Mouse (Mus musculus): Measurements from ENCODE around the gene Snx18. TPM values are rescaled to one million over a fixed set of nuclear protein-coding genes. Genes with fewer than 3 reads are reported as not detected.

Snx18 gene
- polyA plus RNA-seq, 1 experiment, result not detected

DNA sequence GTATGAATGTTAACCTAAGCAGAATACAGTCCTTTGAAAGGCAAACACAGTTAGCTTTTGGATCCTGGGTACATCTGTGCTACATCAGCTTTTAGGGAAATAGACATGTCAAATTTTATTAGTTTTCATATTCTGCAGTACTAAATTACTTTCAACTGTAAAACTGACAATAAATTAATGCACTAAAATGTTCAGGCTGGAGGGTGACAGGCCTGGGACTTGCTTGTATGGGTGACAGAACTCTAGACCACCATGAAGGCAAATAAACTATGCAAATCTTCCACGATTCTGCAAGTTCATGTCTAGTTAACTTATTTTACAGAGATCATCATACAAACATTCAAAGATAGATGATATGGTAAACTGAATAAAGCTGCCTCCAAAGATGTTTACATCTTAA is 36.3 kb downstream of the Snx18 start:
- peaks cover 1% of the 10 kb centered on the region for H3K4me1 ChIP-seq (ENCODE audit: control insufficient read depth, insufficient read depth, low read length)
- TF ChIP-seq CTCF (IDR thresholded peaks at IDR 0.05; ENCODE audit: insufficient read depth, low read depth, low read length) (no peak), POLR2A (IDR thresholded peaks at IDR 0.05; ENCODE audit: insufficient read depth, low read depth, low read length) (no peak)
- no peak overlapping the region for H3K27ac ChIP-seq (ENCODE audit: insufficient read depth, low read depth, low read length)
- 93% methylated on average over 1 of the region's 1 CpGs for WGBS
- H3K4me3 ChIP-seq (ENCODE audit: insufficient read depth, low read depth, low read length), result no peak overlapping the region

DNA sequence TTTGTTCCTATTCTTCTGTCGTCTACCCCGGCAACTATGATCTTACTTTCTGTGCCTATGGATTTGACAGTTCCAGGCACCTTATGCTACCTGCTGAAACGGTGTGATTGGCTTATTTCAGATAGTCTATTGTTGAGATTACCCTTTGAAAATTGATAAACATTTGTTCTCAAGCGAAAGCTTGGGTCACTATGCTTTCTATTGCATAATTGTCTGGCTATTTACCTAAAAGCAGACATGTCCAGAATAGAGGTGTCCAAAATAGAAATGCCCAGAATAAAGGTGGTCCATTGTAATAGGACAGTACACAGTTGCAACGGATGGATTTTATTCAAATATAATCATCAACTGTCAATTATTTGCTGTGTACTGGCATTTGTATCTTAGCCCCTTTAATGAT is 36.9 kb downstream of the Snx18 start:
- Histone ChIP-seq H3K27ac (ENCODE audit: insufficient read depth, low read depth, low read length) (no peak overlapping the region), H3K4me1 (ENCODE audit: control insufficient read depth, insufficient read depth, low read length) (no peaks in the 10 kb centered on the region), H3K4me3 (ENCODE audit: insufficient read depth, low read depth, low read length) (no peak overlapping the region)
- TF ChIP-seq POLR2A (IDR thresholded peaks at IDR 0.05; ENCODE audit: insufficient read depth, low read depth, low read length), result no peak
- TF ChIP-seq CTCF (IDR thresholded peaks at IDR 0.05; ENCODE audit: insufficient read depth, low read depth, low read length), result no peak
- 91% methylated on average over 5 of the region's 5 CpGs for WGBS

DNA sequence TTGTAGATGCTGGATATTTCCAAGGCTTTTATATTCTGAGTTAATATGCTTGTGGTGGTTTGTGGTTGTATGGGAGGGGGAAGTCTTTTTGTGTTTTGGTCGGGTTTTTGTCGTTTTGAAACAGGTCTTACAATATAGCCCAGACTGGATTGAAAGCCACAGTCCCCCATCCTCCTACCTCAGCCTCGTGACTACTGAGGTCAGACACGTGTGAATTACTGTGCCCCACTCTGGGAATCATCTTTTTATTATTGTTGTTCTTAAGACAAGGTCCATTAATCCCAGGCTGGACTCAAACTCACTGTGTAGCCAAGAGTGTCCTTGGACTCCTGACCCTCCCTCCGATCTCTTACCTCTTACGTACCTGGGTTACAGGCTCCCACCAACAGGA is 38.0 kb downstream of the Snx18 start:
- TF ChIP-seq POLR2A (IDR thresholded peaks at IDR 0.05; ENCODE audit: insufficient read depth, low read depth, low read length) (no peak), CTCF (IDR thresholded peaks at IDR 0.05; ENCODE audit: insufficient read depth, low read depth, low read length) (no peak)
- Histone ChIP-seq H3K4me1 (ENCODE audit: control insufficient read depth, insufficient read depth, low read length) (no peaks in the 10 kb centered on the region), H3K27ac (ENCODE audit: insufficient read depth, low read depth, low read length) (no peak overlapping the region), H3K4me3 (ENCODE audit: insufficient read depth, low read depth, low read length) (no peak overlapping the region)
- 77% methylated on average over 6 of the region's 6 CpGs for WGBS

DNA sequence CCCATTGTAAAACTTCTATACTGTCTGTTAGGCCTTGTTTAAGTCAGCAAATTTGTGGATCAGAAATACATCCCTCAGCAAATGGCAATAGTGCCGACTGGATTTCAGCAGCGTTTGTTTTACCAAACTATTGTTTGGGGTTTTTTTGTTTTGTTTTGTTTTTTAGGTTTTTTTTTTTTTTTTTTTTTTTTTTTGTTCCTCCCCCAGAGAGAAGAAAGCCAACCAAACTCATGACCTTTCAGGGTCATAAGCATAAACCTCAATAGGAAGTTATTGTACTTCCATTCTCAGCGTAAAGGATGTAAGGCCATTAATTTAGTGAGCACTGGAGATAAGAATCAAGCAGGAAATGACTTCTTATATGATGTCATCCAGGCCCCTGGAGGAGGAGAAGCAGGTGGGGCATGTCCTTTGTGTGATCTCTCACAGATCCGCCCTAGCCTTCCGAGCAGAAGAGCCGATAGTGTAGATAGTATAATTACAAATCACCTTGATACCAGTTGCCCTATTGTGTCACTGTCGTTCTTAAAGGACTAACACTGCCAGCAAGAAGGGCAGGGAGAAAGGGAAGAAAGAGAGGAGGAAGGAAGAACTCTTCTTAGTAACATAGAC is 38.5 kb downstream of the Snx18 start:
- no peaks in the 10 kb centered on the region for H3K4me1 ChIP-seq (ENCODE audit: control insufficient read depth, insufficient read depth, low read length)
- WGBS, result 70% methylated on average over 7 of the region's 7 CpGs
- H3K4me3 ChIP-seq (ENCODE audit: insufficient read depth, low read depth, low read length), result no peak overlapping the region
- TF ChIP-seq POLR2A (IDR thresholded peaks at IDR 0.05; ENCODE audit: insufficient read depth, low read depth, low read length) (no peak), CTCF (IDR thresholded peaks at IDR 0.05; ENCODE audit: insufficient read depth, low read depth, low read length) (no peak)
- H3K27ac ChIP-seq (ENCODE audit: insufficient read depth, low read depth, low read length), result no peak overlapping the region

DNA sequence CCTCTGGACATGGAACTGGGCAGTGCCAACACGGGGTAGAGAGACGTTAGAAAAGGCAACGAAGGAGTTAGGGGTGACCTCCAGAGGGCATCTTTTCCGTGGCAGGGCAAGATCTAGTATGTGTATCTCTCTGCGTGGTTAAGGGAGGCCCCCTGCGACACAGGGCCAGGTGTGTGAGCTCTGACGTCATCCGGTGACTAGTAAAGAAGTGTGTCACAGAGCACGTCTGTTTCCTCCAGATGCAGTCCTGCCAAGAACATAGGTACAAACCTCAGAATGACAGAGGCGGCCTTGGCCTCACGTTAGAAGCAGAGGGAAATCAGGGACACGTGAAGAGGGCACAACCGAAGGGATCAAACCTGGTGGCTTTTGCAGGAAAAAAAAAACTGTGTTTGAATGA is 44.1 kb downstream of the Snx18 start:
- TF ChIP-seq POLR2A (IDR thresholded peaks at IDR 0.05; ENCODE audit: insufficient read depth, low read depth, low read length) (no peak), CTCF (IDR thresholded peaks at IDR 0.05; ENCODE audit: insufficient read depth, low read depth, low read length) (no peak)
- H3K4me3 ChIP-seq (ENCODE audit: insufficient read depth, low read depth, low read length), result no peak overlapping the region
- 90% methylated on average over 13 of the region's 13 CpGs for WGBS
- no peak overlapping the region for H3K27ac ChIP-seq (ENCODE audit: insufficient read depth, low read depth, low read length)
- H3K4me1 ChIP-seq (ENCODE audit: control insufficient read depth, insufficient read depth, low read length), result no peaks in the 10 kb centered on the region

DNA sequence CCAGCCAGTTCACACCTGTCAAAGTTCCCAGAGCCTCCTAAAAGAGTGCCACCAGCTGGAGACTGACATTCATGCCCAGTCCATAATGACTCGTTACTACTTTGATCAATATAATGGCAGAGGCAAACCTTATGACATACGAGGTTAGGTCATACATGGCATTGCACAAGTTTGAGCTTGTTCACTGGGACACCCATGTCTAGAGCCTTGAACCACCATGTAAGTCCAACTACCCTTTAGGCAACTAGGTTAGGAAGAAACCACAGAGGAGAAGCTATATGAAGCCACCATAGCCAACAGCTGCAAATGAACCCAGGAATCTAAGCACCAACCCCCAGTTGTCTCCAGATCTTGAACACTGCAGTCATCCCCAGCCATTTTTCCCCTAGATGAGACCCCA is 45.0 kb downstream of the Snx18 start:
- TF ChIP-seq POLR2A (IDR thresholded peaks at IDR 0.05; ENCODE audit: insufficient read depth, low read depth, low read length) (no peak), CTCF (IDR thresholded peaks at IDR 0.05; ENCODE audit: insufficient read depth, low read depth, low read length) (no peak)
- Histone ChIP-seq H3K4me1 (ENCODE audit: control insufficient read depth, insufficient read depth, low read length) (no peaks in the 10 kb centered on the region), H3K27ac (ENCODE audit: insufficient read depth, low read depth, low read length) (no peak overlapping the region), H3K4me3 (ENCODE audit: insufficient read depth, low read depth, low read length) (no peak overlapping the region)
- 95% methylated on average over 2 of the region's 2 CpGs for WGBS

DNA sequence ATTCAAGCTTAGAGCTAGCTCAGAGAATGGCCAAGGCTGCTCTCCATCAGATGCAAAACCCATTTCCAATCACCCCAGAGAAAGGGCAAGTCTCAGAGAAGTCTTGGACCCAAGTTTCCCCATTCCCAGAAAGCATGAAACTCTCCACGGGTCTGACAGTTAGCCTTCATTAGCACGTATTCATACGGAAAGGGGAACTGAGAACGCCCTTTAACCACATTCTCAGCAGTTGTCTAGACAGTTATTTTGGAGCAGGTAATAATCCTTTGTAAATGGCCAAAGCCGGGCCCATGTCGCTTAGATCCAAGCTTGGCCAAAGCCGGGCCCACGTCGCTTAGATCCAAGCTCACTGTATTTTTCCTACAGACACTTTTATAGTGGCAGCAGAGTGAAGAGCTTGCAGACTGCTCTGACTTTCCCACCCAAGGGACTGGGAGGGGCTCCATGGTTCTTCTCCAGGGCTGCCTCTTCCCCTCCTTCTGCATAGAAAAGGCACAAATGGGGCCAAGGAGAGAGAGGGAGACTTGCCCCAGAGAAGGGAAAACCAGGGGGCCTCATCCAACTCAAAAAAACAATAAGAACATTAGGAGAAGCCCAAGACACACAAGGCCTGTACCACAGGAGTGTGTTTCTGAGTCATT is 46.2 kb downstream of the Snx18 start:
- Histone ChIP-seq H3K4me1 (ENCODE audit: control insufficient read depth, insufficient read depth, low read length) (no peaks in the 10 kb centered on the region), H3K27ac (ENCODE audit: insufficient read depth, low read depth, low read length) (no peak overlapping the region), H3K4me3 (ENCODE audit: insufficient read depth, low read depth, low read length) (no peak overlapping the region)
- WGBS, result 80% methylated on average over 9 of the region's 9 CpGs
- no peak for TF ChIP-seq POLR2A (IDR thresholded peaks at IDR 0.05; ENCODE audit: insufficient read depth, low read depth, low read length)
- no peak for TF ChIP-seq CTCF (IDR thresholded peaks at IDR 0.05; ENCODE audit: insufficient read depth, low read depth, low read length)

DNA sequence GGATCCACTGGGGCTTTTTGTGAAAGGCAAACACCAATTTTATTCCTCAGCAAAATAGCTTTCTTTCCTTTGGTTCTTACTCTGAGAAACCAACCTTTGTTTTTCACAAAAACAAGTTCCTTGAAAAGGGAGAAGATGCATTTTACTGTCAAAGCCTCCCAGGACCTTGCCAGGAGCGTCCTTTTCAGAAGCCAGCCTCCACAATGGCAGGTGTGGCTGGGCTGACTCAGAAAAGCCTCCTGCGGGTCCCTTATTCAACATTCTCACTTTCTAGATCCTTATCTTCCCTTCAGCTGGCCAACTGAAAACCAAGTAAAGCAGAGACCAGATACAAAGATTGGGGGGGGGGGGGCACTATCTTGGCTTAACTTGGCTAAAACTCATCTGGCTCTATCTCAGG is 48.8 kb downstream of the Snx18 start:
- TF ChIP-seq CTCF (IDR thresholded peaks at IDR 0.05; ENCODE audit: insufficient read depth, low read depth, low read length) (no peak), POLR2A (IDR thresholded peaks at IDR 0.05; ENCODE audit: insufficient read depth, low read depth, low read length) (no peak)
- WGBS, result 51% methylated on average over 2 of the region's 2 CpGs
- H3K4me3 ChIP-seq (ENCODE audit: insufficient read depth, low read depth, low read length), result no peak overlapping the region
- no peaks in the 10 kb centered on the region for H3K4me1 ChIP-seq (ENCODE audit: control insufficient read depth, insufficient read depth, low read length)
- H3K27ac ChIP-seq (ENCODE audit: insufficient read depth, low read depth, low read length), result no peak overlapping the region

DNA sequence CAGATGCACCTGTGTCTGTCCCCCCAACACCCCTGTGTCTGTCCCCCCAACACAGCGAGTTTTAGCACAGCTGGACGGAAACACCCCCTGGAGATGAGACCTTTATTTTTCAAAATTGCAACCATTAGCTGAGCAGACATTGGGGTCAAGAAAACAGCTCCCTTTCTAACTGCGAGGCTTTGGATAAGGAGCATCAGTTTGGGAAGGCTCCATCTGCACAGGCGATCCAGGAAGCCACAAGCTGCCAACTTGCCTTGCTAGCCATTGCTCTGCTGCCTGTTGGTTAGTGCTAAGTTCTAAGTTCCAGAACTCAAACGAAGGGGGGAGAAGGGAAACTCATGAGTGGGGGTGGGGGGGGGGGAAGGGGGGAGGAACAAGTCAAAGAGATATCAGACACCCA is 51.4 kb downstream of the Snx18 start:
- 88% methylated on average over 5 of the region's 5 CpGs for WGBS
- H3K27ac ChIP-seq (ENCODE audit: insufficient read depth, low read depth, low read length), result no peak overlapping the region
- no peak overlapping the region for H3K4me3 ChIP-seq (ENCODE audit: insufficient read depth, low read depth, low read length)
- no peaks in the 10 kb centered on the region for H3K4me1 ChIP-seq (ENCODE audit: control insufficient read depth, insufficient read depth, low read length)
- TF ChIP-seq CTCF (IDR thresholded peaks at IDR 0.05; ENCODE audit: insufficient read depth, low read depth, low read length), result no peak
- no peak for TF ChIP-seq POLR2A (IDR thresholded peaks at IDR 0.05; ENCODE audit: insufficient read depth, low read depth, low read length)

Data from olfactory bulb, adult 2 months (tissue).